Mouse (Mus musculus): ENCODE data around the gene Ppp1r16b.

DNA sequence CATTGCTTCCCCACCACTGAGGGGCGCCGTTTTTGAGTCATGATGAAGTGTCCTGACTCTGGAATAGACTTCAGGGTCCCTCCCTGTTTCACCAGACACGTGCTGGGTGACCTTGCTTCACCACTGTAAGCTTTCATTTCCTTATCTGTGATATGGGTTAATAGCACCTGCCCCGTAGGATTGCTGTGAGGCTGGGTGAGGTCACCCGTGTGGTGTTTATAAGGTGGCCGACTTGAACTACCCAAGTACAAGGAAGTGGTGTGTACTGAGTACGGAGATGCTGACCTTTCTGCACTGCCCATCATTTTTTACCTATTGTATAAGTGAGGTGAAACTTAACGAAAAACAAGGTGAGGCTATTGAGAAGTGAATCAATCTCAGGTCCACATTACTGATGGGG, 138.4 kb downstream of the Ppp1r16b start:
- no peak for TF ChIP-seq ETS1 (IDR thresholded peaks at IDR 0.05; ENCODE audit: low read depth, low read length)
- TF ChIP-seq CTCF (IDR thresholded peaks at IDR 0.05 in 2 of 3, conservative IDR thresholded peaks at IDR 0.05 in 1 of 3; ENCODE audit: control insufficient read depth in 1 of 3, insufficient read depth in 1 of 3, low read depth in 2 of 3, low read length in 3 of 3, poor library complexity in 1 of 3, severe bottlenecking in 1 of 3), result no peak; a peak in 1 of 6 replicates
- no peak for TF ChIP-seq ELF1 (IDR thresholded peaks at IDR 0.05; ENCODE audit: low read depth, low read length)
- TF ChIP-seq EP300 (IDR thresholded peaks at IDR 0.05; ENCODE audit: low read depth in 1 of 2, low read length in 2 of 2), result no peak
- TF ChIP-seq CHD2 (IDR thresholded peaks at IDR 0.05; ENCODE audit: low read length), result no peak
- TF ChIP-seq SIN3A (IDR thresholded peaks at IDR 0.05; ENCODE audit: low read length), result no peak
- no peak for TF ChIP-seq SMC3 (IDR thresholded peaks at IDR 0.05; ENCODE audit: low read depth, low read length)
- TF ChIP-seq USF2 (IDR thresholded peaks at IDR 0.05; ENCODE audit: borderline replicate concordance in 1 of 2, insufficient read depth in 1 of 2, low read depth in 1 of 2, low read length in 2 of 2), result no peak
